Mouse (Mus musculus) ES-Bruce4 (cell line): ENCODE results near the gene Ubn1.

Experiments
- CTCF ChIP-seq: IDR thresholded peaks from one replicate; pipeline ENCODE4 v1.8.1; 2011; ENCODE audit warnings: low read depth, low read length
- EP300 ChIP-seq: IDR thresholded peaks from 2 replicates; pipeline ENCODE4 v1.6.1; 2011; ENCODE audit warnings: low read depth, low read length; ENCODE audit not compliant: insufficient read depth
- POLR2A ChIP-seq: IDR thresholded peaks from one replicate; pipeline ENCODE4 v1.8.1; 2011; ENCODE audit warnings: low read length; ENCODE audit not compliant: insufficient read depth

DNA sequence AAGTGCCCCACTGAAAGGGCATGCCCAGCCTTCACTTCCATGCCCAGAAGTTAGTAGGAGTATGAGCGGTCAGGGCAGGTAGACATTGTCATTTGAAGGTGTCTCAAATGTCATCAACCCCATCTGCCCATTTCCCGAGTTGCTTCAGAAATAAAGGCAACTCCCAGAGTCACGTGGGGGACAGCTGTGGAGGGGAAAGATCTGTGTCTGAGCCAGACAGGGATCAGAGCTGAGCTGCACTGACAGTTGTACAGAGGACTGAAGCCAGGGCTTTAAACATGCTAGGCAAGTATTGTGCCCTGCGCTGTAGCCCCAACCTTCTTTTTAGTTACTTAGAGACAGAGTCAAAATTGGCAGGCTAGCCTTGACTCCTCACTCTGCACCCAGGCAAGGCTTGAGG lies 70.0 kb downstream of the Ubn1 start:
- TF ChIP-seq CTCF (no peak), POLR2A (no peak), EP300 (no peak)
